Mouse (Mus musculus): Measurements from ENCODE around the gene Extl2. TPM values are rescaled to one million over a fixed set of nuclear protein-coding genes. Genes with fewer than 3 reads are reported as not detected.

Gene Extl2
- total RNA-seq, 2 experiments from 2014 or later, result 11.8 to 13.8 TPM

- intact Hi-C loops (cut with DNase I; ENCODE audit: low total_unique reads), result no loop called here
- DNase-seq, result no peak
These were observed 53.1 kb downstream of the Extl2 start for GRCm38 (mm10) chr3:116060320-116060719.

- intact Hi-C loops (cut with DNase I; ENCODE audit: low total_unique reads), result no loop called here
These were observed 54.9 kb downstream of the Extl2 start for GRCm38 (mm10) chr3:116062141-116062540.

DNA sequence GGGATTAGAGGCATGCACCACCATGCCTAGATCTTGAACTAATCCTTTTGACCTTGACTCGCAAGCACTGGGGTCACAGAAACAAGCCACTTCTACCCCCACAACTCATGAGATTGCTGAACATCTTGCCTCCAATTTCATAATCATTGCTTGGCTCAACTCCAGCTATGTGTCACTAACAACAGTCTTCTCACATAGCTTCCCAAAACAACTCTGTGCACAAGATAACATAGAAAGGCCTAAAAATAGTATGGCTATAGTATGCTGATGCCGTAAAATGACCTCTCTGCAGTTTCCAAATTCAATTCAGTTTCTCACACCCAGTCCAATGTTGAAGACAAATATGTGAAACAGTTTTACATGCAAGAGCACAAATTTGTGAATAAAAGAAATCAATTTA lies 65.3 kb downstream of the Extl2 start:
- intact Hi-C loops (cut with DNase I; ENCODE audit: low total_unique reads), result no loop called here
- DNase-seq, result no peak

More at GRCm38 (mm10) chr3:116062141-116062540, 54.9 kb downstream of the Extl2 start:
- no peak for DNase-seq

DNA sequence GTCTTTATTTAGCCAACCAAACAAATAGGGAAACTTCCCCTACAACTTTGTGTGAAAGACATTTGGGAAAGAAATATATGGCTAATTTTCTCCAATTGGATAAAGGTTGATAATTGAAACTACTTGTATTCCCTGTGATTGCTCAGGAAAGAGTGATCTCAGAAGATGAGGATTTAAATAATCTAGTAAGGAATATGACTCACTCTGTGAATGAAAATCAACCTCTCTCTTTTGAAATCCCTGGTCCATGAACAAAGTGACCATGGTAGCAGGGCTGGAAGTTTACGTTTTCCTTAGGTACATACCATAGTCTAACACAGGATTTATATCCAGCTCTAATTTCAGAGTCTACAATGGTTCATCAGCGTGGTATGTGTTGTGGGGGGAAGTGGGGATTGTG lies 69.5 kb downstream of the Extl2 start:
- no peak for DNase-seq
- intact Hi-C loops (cut with DNase I; ENCODE audit: low total_unique reads), result no loop called here

- DNase-seq, result no peak
- intact Hi-C loops (cut with DNase I; ENCODE audit: low total_unique reads), result no loop called here
These were observed 71.2 kb downstream of the Extl2 start for GRCm38 (mm10) chr3:116078490-116078889.

Small RNAs within 50 kb of the gene (microRNA-seq; reads per million reads assigned to microRNA genes)
- 0 reads per million in 2 experiments for gene Mir669n

Other genes starting within 250 kb of the Extl2 start
- 1 to 10 TPM; 7.2 to 9.7 TPM for gene Dph5, start 119.6 kb upstream of the Extl2 start, total RNA-seq (2021)
- gene Slc30a7, start 56 bp upstream of the Extl2 start, total RNA-seq (2021), result 10 to 100 TPM; 11.0 to 11.2 TPM
- gene Vcam1, start 122.2 kb downstream of the Extl2 start, total RNA-seq (2021), result 1 to 10 TPM; 5.3 to 6.3 TPM
- gene Gpr88, start 246.0 kb downstream of the Extl2 start, total RNA-seq (2021), result under 1 TPM; 0.23 to 0.69 TPM

All from gastrocnemius, postnatal 14 days (tissue).